Mouse (Mus musculus) C2C12 (cell line): ENCODE measurements around the gene Zfp985.
"Not testable (repeated sequence)": the region's sequence is repeated elsewhere in the genome, so short reads cannot be mapped to it uniquely, and the experiment has no call there.

Experiments
- CEBPB ChIP-seq: IDR thresholded peaks from one replicate; pipeline ENCODE4 v1.6.1; 2011; ENCODE audit warnings: low read depth, mild to moderate bottlenecking, control low read depth, moderate library complexity
- CTCF ChIP-seq: IDR thresholded peaks from one replicate; pipeline ENCODE4 v1.5.1; 2011; ENCODE audit not compliant: control insufficient read depth, insufficient read depth, insufficient read length
- MYOG ChIP-seq: IDR thresholded peaks from one replicate; pipeline ENCODE4 v1.6.1; 2011; ENCODE audit not compliant: control insufficient read depth, insufficient read length; ENCODE audit errors: extremely low read depth
- USF1 ChIP-seq: IDR thresholded peaks from one replicate; pipeline ENCODE4 v1.6.1; 2011; ENCODE audit warnings: low read depth, mild to moderate bottlenecking, control low read depth, moderate library complexity

DNA sequence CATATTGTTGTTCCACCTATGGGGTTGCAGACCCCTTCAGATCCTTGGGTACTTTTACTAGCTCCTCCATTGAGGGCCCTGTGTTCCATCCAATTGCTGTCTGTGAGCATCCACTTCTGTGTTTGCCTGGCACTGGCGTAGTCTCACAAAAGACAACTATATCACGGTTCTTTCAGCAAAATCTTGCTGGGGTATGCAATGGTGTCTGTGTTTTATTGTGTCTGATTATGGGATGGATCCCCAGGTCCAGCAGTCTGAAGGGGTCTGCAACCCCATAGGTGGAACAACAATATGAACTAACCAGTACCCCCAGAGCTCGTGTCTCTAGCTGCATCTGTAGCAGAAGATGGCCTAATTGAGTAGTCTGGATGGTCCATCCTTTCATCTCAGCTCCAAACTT, 41.6 kb downstream of the Zfp985 start:
- TF ChIP-seq CTCF, USF1, CEBPB, MYOG: not testable (repeated sequence)
